ENCODE assay signal across 12 mouse cellular contexts in genomic region chr6:129535723-129536122, GRCm38 (mm10). TPM values are rescaled to one million over a fixed set of nuclear protein-coding genes. Genes with fewer than 3 reads are reported as not detected.
A peak's percentile ranks its signal among the peaks of the same experiment; 100 is the strongest.
DNase-seq lines count a peak whose midpoint lies in the region; ATAC-seq and TF ChIP-seq lines count a peak whose summit lies in the region.
"Had no signal": no experiment of that assay in that cellular context is flagged by ENCODE, and none has a peak within 500 bp of the region (broad histone marks: within the 10 kb centered on the region; RNA-seq: fewer than 3 reads in every experiment).

No protein-coding gene starts in this region.

- peaks cover 26% of the 10 kb centered on the region for H3K4me1 ChIP-seq in heart, embryonic 13.5 days
- peaks cover 56% of the 10 kb centered on the region for H3K4me1 ChIP-seq in megakaryocyte, embryonic 14.5 days
- peaks cover 33% of the 10 kb centered on the region for H3K4me1 ChIP-seq in hindbrain, embryonic 15.5 days (replicated peaks)

- H3K27ac ChIP-seq in heart, embryonic 13.5 days (replicated peaks): no peak overlapping the region
- no peak overlapping the region for H3K27ac ChIP-seq in hindbrain, embryonic 15.5 days (replicated peaks)

- H3K9ac ChIP-seq in heart, embryonic 13.5 days: peak overlapping the region; percentile 44; the same call in 1 of the 2 replicates
- no peak overlapping the region for H3K9ac ChIP-seq in hindbrain, embryonic 15.5 days

- no peak for DNase-seq in heart, postnatal 10 days
- no peak for DNase-seq in layer of hippocampus, postnatal 10 days (ENCODE audit: low spot score in 2 of 2)
- DNase-seq: gastrocnemius, postnatal 14 days had no signal

- H3ac ChIP-seq in myocyte (ENCODE audit: control insufficient read depth, insufficient read length): no peak overlapping the region

- H3K4me3 ChIP-seq in heart, embryonic 13.5 days: peak overlapping the region; percentile 76
- peak overlapping the region; percentile 98 for H3K4me3 ChIP-seq in megakaryocyte, embryonic 14.5 days (replicated peaks)
- peak overlapping the region; percentile 96; the same call in 1 of the 2 replicates for H3K4me3 ChIP-seq in hindbrain, embryonic 15.5 days
- no peak overlapping the region for H3K4me3 ChIP-seq in myocyte

- intact Hi-C loops in heart, postnatal 10 days (cut with DNase I): no loop called here

- whole genome bisulfite sequencing in heart, embryonic 13.5 days: 47% methylated on average over 4 of the region's 4 CpGs
- WGBS in hindbrain, embryonic 15.5 days: 78% methylated on average over 4 of the region's 4 CpGs

- H3K9me3 ChIP-seq in heart, embryonic 13.5 days: no peaks in the 10 kb centered on the region
- no peaks in the 10 kb centered on the region for H3K9me3 ChIP-seq in megakaryocyte, embryonic 14.5 days
- H3K9me3 ChIP-seq in hindbrain, embryonic 15.5 days: no peaks in the 10 kb centered on the region

- peaks cover 36% of the 10 kb centered on the region for H3K36me3 ChIP-seq in heart, embryonic 13.5 days
- peaks cover 64% of the 10 kb centered on the region for H3K36me3 ChIP-seq in megakaryocyte, embryonic 14.5 days (replicated peaks; ENCODE audit: low read length)
- peaks cover 31% of the 10 kb centered on the region for H3K36me3 ChIP-seq in hindbrain, embryonic 15.5 days
- peaks cover 22% of the 10 kb centered on the region for H3K36me3 ChIP-seq in myocyte (ENCODE audit: control insufficient read depth, insufficient read depth)

- peaks cover 42% of the 10 kb centered on the region for H3K79me2 ChIP-seq in myocyte (ENCODE audit: control insufficient read depth, insufficient read depth)

- no peaks in the 10 kb centered on the region for H3K27me3 ChIP-seq in heart, embryonic 13.5 days (replicated peaks)
- H3K27me3 ChIP-seq in megakaryocyte, embryonic 14.5 days (replicated peaks): no peaks in the 10 kb centered on the region
- H3K27me3 ChIP-seq in hindbrain, embryonic 15.5 days: no peaks in the 10 kb centered on the region
- H3K27me3 ChIP-seq in myocyte (ENCODE audit: control insufficient read depth, insufficient read depth, insufficient read length): no peaks in the 10 kb centered on the region

- H3K4me2 ChIP-seq in heart, embryonic 13.5 days: peak overlapping the region; percentile 81
- peak overlapping the region; percentile 75 for H3K4me2 ChIP-seq in hindbrain, embryonic 15.5 days
- H3K4me2 ChIP-seq in myocyte (ENCODE audit: low read depth): peak overlapping the region; percentile 74

- ATAC-seq in heart, embryonic 13.5 days (ENCODE audit: extremely low read depth, insufficient number of reproducible peaks, low FRiP score, low TSS enrichment): no peak
- ATAC-seq in megakaryocyte, adult 5-6 weeks (ENCODE audit: poor library complexity, severe bottlenecking): no peak
- no peak for ATAC-seq in hindbrain, embryonic 15.5 days (ENCODE audit: low FRiP score, low read depth)
- no peak for ATAC-seq in activated CD4-positive, CD25-positive, alpha-beta regulatory T cell, adult 4 months

- no peak for TF ChIP-seq POLR2A in myocyte (IDR thresholded peaks at IDR 0.05; ENCODE audit: insufficient read length, low read depth)

TF ChIP-seq in myocyte, 11 proteins besides CTCF, POLR2A, EP300 and RAD21:
- no peak for TF ChIP-seq MYOG (IDR thresholded peaks at IDR 0.05; ENCODE audit: control insufficient read depth in 1 of 3, insufficient read depth in 1 of 3, insufficient read length in 2 of 3, low read depth in 2 of 3)
- no peak for TF ChIP-seq MYOD1 (IDR thresholded peaks at IDR 0.05; ENCODE audit: control insufficient read depth in 1 of 3, insufficient read length in 2 of 3, low read depth in 2 of 3)
- TF ChIP-seq POLR2AphosphoS2 (IDR thresholded peaks at IDR 0.05; ENCODE audit: insufficient read length, low read depth): no peak
- no peak for TF ChIP-seq MAX (IDR thresholded peaks at IDR 0.05; ENCODE audit: low read depth)
- no peak for TF ChIP-seq USF1 (IDR thresholded peaks at IDR 0.05; ENCODE audit: low read depth)
- no peak for TF ChIP-seq E2F4 (IDR thresholded peaks at IDR 0.05; ENCODE audit: insufficient read depth)
- TF ChIP-seq CEBPB (IDR thresholded peaks at IDR 0.05; ENCODE audit: insufficient read depth, poor library complexity, severe bottlenecking): no peak
- TF ChIP-seq SRF (IDR thresholded peaks at IDR 0.05; ENCODE audit: control insufficient read depth, insufficient read length, low read depth): no peak
- TF ChIP-seq REST (IDR thresholded peaks at IDR 0.05; ENCODE audit: insufficient read depth, insufficient read length): no peak
- no peak for TF ChIP-seq TCF3 (IDR thresholded peaks at IDR 0.05; ENCODE audit: insufficient read length, low read depth)
- TF ChIP-seq TCF12 (IDR thresholded peaks at IDR 0.05; ENCODE audit: insufficient read depth, poor library complexity, severe bottlenecking): no peak
TF ChIP-seq in myocyte: peak in this region for 0.

RNA-seq across cellular contexts. Expression of gene Gabarapl1, which starts 2.8 kb away (rescaled TPM):
- 40.3 and 41.3 TPM in 2 replicates for polyA plus RNA-seq in heart, embryonic 13.5 days (2015; fragmentation: Nextera tagmentation; extraction: Ambion mirVana)
- total RNA-seq in heart, postnatal 10 days (2021): 10 to 100 TPM; 62.1 to 72.6 TPM
- polyA plus RNA-seq in megakaryocyte, embryonic 14.5 days (2012; ENCODE audit: insufficient read depth, low replicate concordance): 25.5 and 160 TPM in 2 replicates
- total RNA-seq in megakaryocyte, adult 5-6 weeks (2015): 5.6 and 7.4 TPM in 2 replicates
- 17.6 and 20.7 TPM in 2 replicates for total RNA-seq in megakaryocyte, adult 5-6 weeks (2017)
- 209 and 213 TPM in 2 replicates for polyA plus RNA-seq in hindbrain, embryonic 15.5 days (2015; fragmentation: Nextera tagmentation; extraction: Ambion mirVana)
- polyA plus RNA-seq in myocyte (2012; fragmentation: generic; extraction: Trizol): 53.6 TPM
- polyA plus RNA-seq in activated CD4-positive, CD25-positive, alpha-beta regulatory T cell, adult 4 months (2017; shearing (Covaris generic)): 1 to 10 TPM; 4.5 to 8.8 TPM
- 100 to 1,000 TPM; 386 to 427 TPM for total RNA-seq in layer of hippocampus, postnatal 10 days (2021)

RNA-seq across cellular contexts. Expression of gene Tmem52b, which starts 23.4 kb away (rescaled TPM):
- 0.12 TPM in 1 of 2 replicates, not detected in the other for polyA plus RNA-seq in heart, embryonic 13.5 days (2015; fragmentation: Nextera tagmentation; extraction: Ambion mirVana)
- total RNA-seq in heart, postnatal 10 days (2021): not detected
- not detected in 2 replicates for polyA plus RNA-seq in megakaryocyte, embryonic 14.5 days (2012; ENCODE audit: insufficient read depth, low replicate concordance)
- not detected in 2 replicates for total RNA-seq in megakaryocyte, adult 5-6 weeks (2015)
- not detected in 2 replicates for total RNA-seq in megakaryocyte, adult 5-6 weeks (2017)
- polyA plus RNA-seq in hindbrain, embryonic 15.5 days (2015; fragmentation: Nextera tagmentation; extraction: Ambion mirVana): not detected in 2 replicates
- not detected for polyA plus RNA-seq in myocyte (2012; fragmentation: generic; extraction: Trizol)
- not detected for polyA plus RNA-seq in activated CD4-positive, CD25-positive, alpha-beta regulatory T cell, adult 4 months (2017; shearing (Covaris generic))
- total RNA-seq in layer of hippocampus, postnatal 10 days (2021): not detected
- total RNA-seq: adrenal gland, adult 18-20 months; gastrocnemius, postnatal 14 days; neutrophil, adult 5-6 weeks had no signal
- polyA plus RNA-seq: limb, embryonic 11.5 days had no signal

RNA-seq across cellular contexts. Expression of gene Olr1, which starts 28.8 kb away (rescaled TPM):
- 0.29 and 0.48 TPM in 2 replicates for polyA plus RNA-seq in heart, embryonic 13.5 days (2015; fragmentation: Nextera tagmentation; extraction: Ambion mirVana)
- under 1 TPM; 0.07 to 0.17 TPM for total RNA-seq in heart, postnatal 10 days (2021)
- polyA plus RNA-seq in megakaryocyte, embryonic 14.5 days (2012; ENCODE audit: insufficient read depth, low replicate concordance): 0.21 TPM in 1 of 2 replicates, not detected in the other
- total RNA-seq in megakaryocyte, adult 5-6 weeks (2015): 10.0 and 12.9 TPM in 2 replicates
- 9.6 and 13.9 TPM in 2 replicates for total RNA-seq in megakaryocyte, adult 5-6 weeks (2017)
- not detected in 2 replicates for polyA plus RNA-seq in hindbrain, embryonic 15.5 days (2015; fragmentation: Nextera tagmentation; extraction: Ambion mirVana)
- polyA plus RNA-seq in myocyte (2012; fragmentation: generic; extraction: Trizol): 0.11 TPM
- polyA plus RNA-seq in activated CD4-positive, CD25-positive, alpha-beta regulatory T cell, adult 4 months (2017; shearing (Covaris generic)): under 1 TPM in 1 of 2 experiments, not detected in 1; 0.12 TPM
- total RNA-seq in layer of hippocampus, postnatal 10 days (2021): not detected
- total RNA-seq: gastrocnemius, postnatal 14 days had no signal
- polyA plus RNA-seq: limb, embryonic 11.5 days had no signal

RNA-seq across cellular contexts. Expression of gene Klre1, which starts 42.0 kb away (rescaled TPM):
- polyA plus RNA-seq in heart, embryonic 13.5 days (2015; fragmentation: Nextera tagmentation; extraction: Ambion mirVana): not detected in 2 replicates
- total RNA-seq in heart, postnatal 10 days (2021): not detected
- polyA plus RNA-seq in megakaryocyte, embryonic 14.5 days (2012; ENCODE audit: insufficient read depth, low replicate concordance): 0.69 TPM in 1 of 2 replicates, not detected in the other
- total RNA-seq in megakaryocyte, adult 5-6 weeks (2015): 3.9 and 7.2 TPM in 2 replicates
- total RNA-seq in megakaryocyte, adult 5-6 weeks (2017): 4.1 and 8.3 TPM in 2 replicates
- polyA plus RNA-seq in hindbrain, embryonic 15.5 days (2015; fragmentation: Nextera tagmentation; extraction: Ambion mirVana): 0.16 TPM in 1 of 2 replicates, not detected in the other
- not detected for polyA plus RNA-seq in myocyte (2012; fragmentation: generic; extraction: Trizol)
- not detected for polyA plus RNA-seq in activated CD4-positive, CD25-positive, alpha-beta regulatory T cell, adult 4 months (2017; shearing (Covaris generic))
- total RNA-seq in layer of hippocampus, postnatal 10 days (2021): not detected
- total RNA-seq: gastrocnemius, postnatal 14 days had no signal
- polyA plus RNA-seq: limb, embryonic 11.5 days had no signal

RNA-seq across cellular contexts. Expression of gene Klrd1, which starts 55.9 kb away (rescaled TPM):
- polyA plus RNA-seq in heart, embryonic 13.5 days (2015; fragmentation: Nextera tagmentation; extraction: Ambion mirVana): not detected in 2 replicates
- total RNA-seq in heart, postnatal 10 days (2021): not detected
- polyA plus RNA-seq in megakaryocyte, embryonic 14.5 days (2012; ENCODE audit: insufficient read depth, low replicate concordance): not detected in 2 replicates
- 20.4 and 41.6 TPM in 2 replicates for total RNA-seq in megakaryocyte, adult 5-6 weeks (2015)
- 14.1 and 18.1 TPM in 2 replicates for total RNA-seq in megakaryocyte, adult 5-6 weeks (2017)
- not detected in 2 replicates for polyA plus RNA-seq in hindbrain, embryonic 15.5 days (2015; fragmentation: Nextera tagmentation; extraction: Ambion mirVana)
- not detected for polyA plus RNA-seq in myocyte (2012; fragmentation: generic; extraction: Trizol)
- polyA plus RNA-seq in activated CD4-positive, CD25-positive, alpha-beta regulatory T cell, adult 4 months (2017; shearing (Covaris generic)): under 1 TPM in 1 of 2 experiments, not detected in 1; 0.70 TPM
- total RNA-seq in layer of hippocampus, postnatal 10 days (2021): not detected
- total RNA-seq: gastrocnemius, postnatal 14 days had no signal
- polyA plus RNA-seq: limb, embryonic 11.5 days had no signal
